Mouse (Mus musculus): Measurements from ENCODE around the gene Phldb3. TPM values are rescaled to one million over a fixed set of nuclear protein-coding genes. Genes with fewer than 3 reads are reported as not detected.

Phldb3 gene
- polyA plus RNA-seq (2012), result 35.9 and 44.5 TPM in 2 replicates

GRCm38 (mm10) chr7:24610144-24610878 lies at the start of gene Phldb3:
Gene Phldb3, plus strand, starts transcription at chr7:24610763.

DNA sequence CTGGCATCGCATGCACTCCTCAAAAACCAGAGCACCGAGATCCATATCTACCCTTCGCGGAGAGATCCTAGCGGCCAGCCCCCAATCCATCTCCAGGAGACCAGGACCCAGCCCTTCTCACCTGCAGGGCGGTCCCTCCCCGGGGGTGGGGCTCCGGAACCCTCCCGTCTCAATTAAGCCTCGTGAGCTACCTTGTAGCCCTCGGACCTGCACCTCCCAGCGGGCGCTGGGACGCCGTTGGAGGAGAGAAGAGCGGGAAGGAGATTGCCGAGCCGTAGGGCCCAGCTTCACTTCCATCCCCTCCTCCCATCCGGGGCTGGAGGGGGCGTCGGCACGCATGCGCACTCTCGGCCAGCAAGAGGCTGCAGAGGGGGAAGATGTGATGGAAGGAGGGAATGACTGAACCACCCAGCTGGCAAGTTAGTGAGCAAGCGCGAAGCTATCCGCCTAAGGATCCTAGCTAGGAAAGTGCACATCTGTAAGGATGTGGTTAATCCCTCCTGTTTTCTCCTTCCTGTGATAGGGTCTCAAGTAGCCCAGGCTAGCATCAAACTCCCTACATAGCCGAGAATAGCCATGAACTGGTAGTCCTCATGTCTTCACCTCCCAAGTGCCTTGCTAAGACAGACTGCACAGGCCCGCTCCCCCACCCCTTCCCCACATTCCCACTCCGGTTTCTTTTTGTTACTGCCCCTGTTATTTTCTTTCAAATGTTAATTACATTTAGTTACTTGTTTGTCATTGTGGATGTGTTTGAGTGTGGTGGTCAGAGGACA lies 23.0 kb upstream of the Phldb3 start, which contains the start of the genes Ethe1 and Zfp575:
Gene Ethe1 (plus strand): TSS at position 214 of the 776 bp plus-strand sequence.
Gene Zfp575 (minus strand): TSS at position 312 of the 776 bp plus-strand sequence.

DNA sequence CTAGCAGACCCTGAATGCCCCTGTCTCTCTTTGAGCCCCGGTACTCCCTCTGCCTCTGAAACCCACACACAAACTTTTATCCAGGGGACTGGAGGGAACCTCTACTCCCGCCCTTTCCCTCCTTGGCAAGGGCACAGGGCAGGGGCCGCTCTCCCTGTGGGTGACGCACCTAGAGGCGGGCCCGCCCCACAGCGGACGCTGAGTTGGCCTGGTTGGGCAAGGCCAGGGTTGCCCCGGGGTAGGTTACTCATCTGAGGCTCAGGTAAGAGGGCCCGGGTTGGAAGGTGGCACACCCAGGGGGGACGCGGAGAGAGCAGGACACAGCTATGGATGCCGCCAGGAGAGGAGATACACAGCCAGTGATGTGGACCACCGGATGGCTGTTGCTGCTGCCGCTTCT lies 25.7 kb downstream of the Phldb3 start, which contains the start of gene Lypd3:
Gene Lypd3 (plus strand): TSS at position 287 of the 400 bp plus-strand sequence.

DNA sequence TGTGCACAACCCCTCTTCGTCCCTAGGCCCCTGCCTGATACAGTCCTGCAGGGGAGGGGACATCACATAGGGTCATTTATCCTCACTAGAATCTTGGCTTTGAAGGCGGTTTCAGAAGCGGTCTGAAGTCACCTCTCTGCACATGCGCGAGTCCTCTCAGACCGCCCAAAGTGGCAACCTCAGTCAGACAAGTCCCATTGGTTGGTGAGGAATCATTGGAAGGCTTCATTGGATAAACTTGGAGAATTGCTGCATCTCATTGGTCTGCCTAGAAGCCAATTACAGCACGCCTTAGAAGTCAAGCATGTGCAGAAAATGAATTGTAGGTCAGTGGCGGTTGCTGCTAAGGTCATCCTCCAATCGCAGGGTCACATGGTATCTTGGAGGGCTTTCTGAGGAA lies 66.0 kb downstream of the Phldb3 start, which contains the start of gene Tex101:
Gene Tex101 (minus strand): TSS at position 101 of the 400 bp plus-strand sequence.

Other genes starting within 250 kb of the Phldb3 start
- gene Kcnn4, start 240.5 kb upstream of the Phldb3 start, polyA plus RNA-seq (2012), result 116 and 139 TPM in 2 replicates
- gene Smg9, start 211.1 kb upstream of the Phldb3 start, polyA plus RNA-seq (2012), result 121 and 122 TPM in 2 replicates
- gene Irgc1, start 158.5 kb upstream of the Phldb3 start, polyA plus RNA-seq (2012), result 0.05 and 0.10 TPM in 2 replicates
- gene Plaur, start 148.3 kb upstream of the Phldb3 start, polyA plus RNA-seq (2012), result 118 and 127 TPM in 2 replicates
- gene Cadm4, start 128.7 kb upstream of the Phldb3 start, polyA plus RNA-seq (2012), result 0.17 and 0.33 TPM in 2 replicates
- 34.0 and 41.2 TPM in 2 replicates for gene Zfp428, start 103.8 kb upstream of the Phldb3 start, polyA plus RNA-seq (2012)
- not detected in 2 replicates for gene AC161166.1, start 98.3 kb upstream of the Phldb3 start, polyA plus RNA-seq (2012)
- gene Irgq, start 80.1 kb upstream of the Phldb3 start, polyA plus RNA-seq (2012), result 7.8 and 9.6 TPM in 2 replicates
- not detected in 2 replicates for gene Pinlyp, start 64.6 kb upstream of the Phldb3 start, polyA plus RNA-seq (2012)
- 169 and 206 TPM in 2 replicates for gene Xrcc1, start 64.5 kb upstream of the Phldb3 start, polyA plus RNA-seq (2012)
- gene Ethe1, start 23.2 kb upstream of the Phldb3 start, polyA plus RNA-seq (2012), result 35.2 and 53.0 TPM in 2 replicates
- 2.6 and 3.0 TPM in 2 replicates for gene Zfp575, start 23.1 kb upstream of the Phldb3 start, polyA plus RNA-seq (2012)
- gene Lypd3, start 25.8 kb downstream of the Phldb3 start, polyA plus RNA-seq (2012), result 0.16 and 0.37 TPM in 2 replicates
- gene Tex101, start 65.9 kb downstream of the Phldb3 start, polyA plus RNA-seq (2012), result not detected in 2 replicates
- not detected in 2 replicates for gene BC049730, start 98.5 kb downstream of the Phldb3 start, polyA plus RNA-seq (2012)
- gene Gm4763, start 116.1 kb downstream of the Phldb3 start, polyA plus RNA-seq (2012), result not detected in 2 replicates
- 52.7 and 64.3 TPM in 2 replicates for gene Cd177, start 149.5 kb downstream of the Phldb3 start, polyA plus RNA-seq (2012)
- 0.59 TPM in 1 of 2 replicates, not detected in the other for gene Ceacam10, start 166.4 kb downstream of the Phldb3 start, polyA plus RNA-seq (2012)